Mouse (Mus musculus) heart, adult 11 months (tissue): Measurements from ENCODE around the gene Atp5b.
A peak's percentile ranks its signal among the peaks of the same experiment; 100 is the strongest.

Source experiments
- DNase-seq: peaks from one replicate; pipeline ENCODE4 v3.0.0; 2022

Gene Atp5b

GRCm38 (mm10) chr10:128082880-128083421 is at the start of gene Atp5b:
Gene Atp5b, plus strand, starts transcription at chr10:128083273.
- peak; percentile 100 for DNase-seq

- DNase-seq: peak; percentile 98
Observed at GRCm38 (mm10) chr10:128036746-128037425, 46.2 kb upstream of the Atp5b start.

GRCm38 (mm10) chr10:128037921-128038320 is 45.2 kb upstream of the Atp5b start:
- no peak for DNase-seq

GRCm38 (mm10) chr10:128039167-128039566 is 43.9 kb upstream of the Atp5b start:
- DNase-seq: peak; percentile 94

- peak; percentile 79 for DNase-seq
Observed at GRCm38 (mm10) chr10:128039858-128040257, 43.2 kb upstream of the Atp5b start.

- DNase-seq: peak; percentile 83
Observed at GRCm38 (mm10) chr10:128040293-128040692, 42.8 kb upstream of the Atp5b start.

- peak; percentile 82 for DNase-seq
Observed at GRCm38 (mm10) chr10:128041636-128042035, 41.4 kb upstream of the Atp5b start.

GRCm38 (mm10) chr10:128042466-128042865 is 40.6 kb upstream of the Atp5b start:
- peak; percentile 63 for DNase-seq

- DNase-seq: peak; percentile 90
Observed at GRCm38 (mm10) chr10:128043041-128043835, 39.8 kb upstream of the Atp5b start.

- DNase-seq: no peak
Observed at GRCm38 (mm10) chr10:128048157-128048556, 34.9 kb upstream of the Atp5b start.

GRCm38 (mm10) chr10:128049741-128050140 is 33.3 kb upstream of the Atp5b start:
- no peak for DNase-seq

GRCm38 (mm10) chr10:128050355-128050754 is 32.7 kb upstream of the Atp5b start:
- DNase-seq: peak; percentile 8

GRCm38 (mm10) chr10:128051589-128051988 is 31.5 kb upstream of the Atp5b start:
- peak; percentile 74 for DNase-seq

- peak; percentile 7 for DNase-seq
Observed at GRCm38 (mm10) chr10:128052136-128052535, 30.9 kb upstream of the Atp5b start.

GRCm38 (mm10) chr10:128053001-128053400 is 30.1 kb upstream of the Atp5b start:
- peak; percentile 74 for DNase-seq

- DNase-seq: no peak
Observed at GRCm38 (mm10) chr10:128058184-128058583, 24.9 kb upstream of the Atp5b start.

- DNase-seq: peak; percentile 100
Observed at GRCm38 (mm10) chr10:128058601-128059151, 24.4 kb upstream of the Atp5b start, which contains the start of gene Ptges3. Gene Ptges3, plus strand, starts transcription at chr10:128058954.

- DNase-seq: peak; percentile 97
Observed at GRCm38 (mm10) chr10:128059207-128059981, 23.7 kb upstream of the Atp5b start.

- DNase-seq: no peak
Observed at GRCm38 (mm10) chr10:128061109-128061508, 22.0 kb upstream of the Atp5b start.

GRCm38 (mm10) chr10:128062221-128062989 is 20.7 kb upstream of the Atp5b start:
- DNase-seq: no peak

GRCm38 (mm10) chr10:128066072-128066471 is 17.0 kb upstream of the Atp5b start:
- DNase-seq: no peak

GRCm38 (mm10) chr10:128069201-128069600 is 13.9 kb upstream of the Atp5b start:
- no peak for DNase-seq
